Mouse (Mus musculus) forebrain, embryonic 15.5 days (tissue): ENCODE data around the gene Zbtb9. TPM values are rescaled to one million over a fixed set of nuclear protein-coding genes. Genes with fewer than 3 reads are reported as not detected.
"Not testable (repeated sequence)": the region's sequence is repeated elsewhere in the genome, so short reads cannot be mapped to it uniquely, and the experiment has no call there.

Experiments used
- ATAC-seq: fragments of 200-750 bp; cut with Nextera tagmentation; replicated peaks from 2 replicates; pipeline ENCODE4 v1.8.0; 2017; ENCODE audit warnings: mild to moderate bottlenecking, moderate TSS enrichment, moderate library complexity
- H3K27ac ChIP-seq: fragments of 300-500 bp; sonication (generic); replicated peaks from 2 replicates; pipeline ENCODE4 v1.5.1; 2015; ENCODE audit warnings: mild to moderate bottlenecking, inconsistent platforms
- H3K27me3 ChIP-seq: fragments of 300-500 bp; sonication (generic); 2 replicates; pipeline ENCODE4 v1.6.1; 2015; ENCODE audit warnings: inconsistent platforms
- H3K36me3 ChIP-seq: fragments of 300-500 bp; sonication (generic); 2 replicates; pipeline ENCODE4 v1.6.1; 2015; ENCODE audit warnings: mild to moderate bottlenecking, inconsistent platforms
- H3K4me1 ChIP-seq: fragments of 300-500 bp; sonication (generic); 2 replicates; pipeline ENCODE4 v1.6.1; 2015; ENCODE audit warnings: inconsistent platforms
- H3K4me2 ChIP-seq: fragments of 300-500 bp; sonication (generic); replicated peaks from 2 replicates; pipeline ENCODE4 v1.6.1; 2015; ENCODE audit warnings: mild to moderate bottlenecking, inconsistent platforms
- H3K4me3 ChIP-seq: fragments of 300-500 bp; sonication (generic); 2 replicates; pipeline ENCODE4 v1.5.1; 2015; ENCODE audit warnings: mild to moderate bottlenecking, inconsistent platforms
- H3K9ac ChIP-seq: fragments of 300-500 bp; sonication (generic); replicated peaks from 2 replicates; pipeline ENCODE4 v1.6.1; 2015; ENCODE audit warnings: mild to moderate bottlenecking, inconsistent platforms
- H3K9me3 ChIP-seq: fragments of 300-500 bp; sonication (generic); 2 replicates; pipeline ENCODE4 v1.6.1; 2016; ENCODE audit warnings: inconsistent platforms
- WGBS: fragments of 180-500 bp; shearing (Covaris S2); methylation state at CpG from one replicate; pipeline ENCODE4 v1.1.7; 2015; ENCODE audit warnings: mixed read lengths; 5-methylcytosine and 5-hydroxymethylcytosine counted together
- polyA plus RNA-seq: library from polyadenylated mRNA; unstranded; fragments of >200 nt; fragmentation: Nextera tagmentation; extraction: Ambion mirVana; gene quantifications from 2 replicates; pipeline ENCODE4 v1.2.1, GENCODE M21; 2015

Zbtb9 gene
- polyA plus RNA-seq, 1 experiment from 2014 or later: 17.2 TPM

DNA sequence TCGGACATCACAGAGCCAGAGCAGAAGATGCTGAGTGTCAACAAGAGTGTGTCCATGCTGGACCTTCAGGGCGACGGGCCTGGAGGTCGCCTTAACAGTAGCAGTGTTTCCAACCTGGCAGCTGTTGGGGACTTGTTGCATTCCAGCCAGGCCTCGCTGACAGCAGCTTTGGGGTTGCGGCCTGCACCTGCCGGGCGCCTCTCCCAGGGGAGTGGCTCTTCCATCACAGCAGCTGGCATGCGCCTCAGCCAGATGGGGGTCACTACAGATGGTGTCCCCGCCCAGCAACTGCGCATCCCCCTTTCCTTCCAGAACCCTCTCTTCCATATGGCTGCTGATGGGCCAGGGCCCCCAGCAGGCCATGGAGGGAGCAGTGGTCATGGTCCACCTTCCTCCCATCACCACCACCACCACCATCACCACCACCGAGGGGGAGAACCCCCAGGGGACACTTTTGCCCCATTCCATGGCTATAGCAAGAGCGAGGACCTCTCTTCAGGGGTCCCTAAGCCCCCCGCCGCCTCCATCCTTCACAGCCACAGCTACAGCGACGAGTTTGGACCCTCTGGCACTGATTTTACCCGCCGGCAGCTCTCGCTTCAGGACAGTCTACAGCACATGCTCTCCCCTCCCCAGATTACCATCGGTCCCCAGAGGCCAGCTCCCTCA, 11.3 kb upstream of the Zbtb9 start:
- Histone ChIP-seq H3K4me1 (no peaks in the 10 kb centered on the region), H3K9ac (no peak overlapping the region), H3K4me3 (no peak overlapping the region), H3K27me3 (no peaks in the 10 kb centered on the region), H3K4me2 (no peak overlapping the region), H3K9me3 (no peaks in the 10 kb centered on the region), H3K27ac (no peak overlapping the region), H3K36me3 (peaks cover 85% of the 10 kb centered on the region)
- WGBS: 93% methylated on average over 21 of the region's 21 CpGs
- ATAC-seq: no peak

DNA sequence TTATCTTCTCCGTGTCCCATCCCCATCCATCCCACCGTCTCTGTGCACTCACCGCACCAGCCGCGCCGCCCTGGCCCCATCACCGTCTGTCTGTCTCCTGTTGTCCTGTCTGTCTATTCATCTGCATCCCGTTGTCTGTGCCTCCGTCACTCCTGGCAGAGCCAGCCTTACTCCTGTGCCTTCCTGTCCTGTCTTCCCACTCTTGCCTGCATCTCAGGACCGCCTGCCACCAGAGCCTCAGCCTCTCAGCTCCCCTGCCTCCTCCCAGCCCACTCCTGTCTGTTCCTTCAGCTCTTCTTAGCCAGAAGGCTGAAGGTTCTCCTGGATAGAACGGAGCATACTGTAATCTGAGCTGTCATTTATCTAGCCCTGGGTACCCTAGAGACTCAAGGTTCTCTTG, 6.0 kb upstream of the Zbtb9 start:
- Histone ChIP-seq H3K36me3 (peaks cover 70% of the 10 kb centered on the region), H3K27me3 (no peaks in the 10 kb centered on the region), H3K27ac (no peak overlapping the region), H3K4me2 (no peak overlapping the region), H3K4me1 (peaks cover 12% of the 10 kb centered on the region), H3K9me3 (no peaks in the 10 kb centered on the region), H3K9ac (no peak overlapping the region), H3K4me3 (no peak overlapping the region)
- ATAC-seq: no peak
- 92% methylated on average over 11 of the region's 11 CpGs for WGBS

DNA sequence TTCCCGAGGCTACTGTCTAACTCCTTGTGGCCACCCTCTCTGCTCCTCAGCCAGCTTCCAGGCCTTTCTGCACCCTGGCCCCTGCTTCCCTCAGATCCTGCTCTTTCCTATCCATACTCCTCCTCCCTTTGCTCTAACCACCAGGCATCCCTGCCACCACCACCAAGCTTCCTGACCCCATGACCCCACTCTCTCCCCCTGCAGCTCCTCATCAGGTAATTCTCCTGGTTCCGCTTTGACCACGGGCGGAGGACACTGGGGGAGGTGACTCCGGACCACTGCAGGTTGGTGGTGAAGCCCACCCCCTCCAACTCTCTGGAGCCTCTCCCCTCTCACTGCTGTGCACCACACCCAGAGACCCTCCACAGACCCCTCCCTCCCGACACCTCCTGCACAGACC, 5.5 kb upstream of the Zbtb9 start:
- Histone ChIP-seq H3K4me2 (no peak overlapping the region), H3K9me3 (no peaks in the 10 kb centered on the region), H3K36me3 (peaks cover 65% of the 10 kb centered on the region), H3K9ac (no peak overlapping the region), H3K27ac (no peak overlapping the region), H3K4me3 (no peak overlapping the region), H3K4me1 (peaks cover 17% of the 10 kb centered on the region), H3K27me3 (no peaks in the 10 kb centered on the region)
- WGBS: 90% methylated on average over 6 of the region's 6 CpGs
- ATAC-seq: no peak

DNA sequence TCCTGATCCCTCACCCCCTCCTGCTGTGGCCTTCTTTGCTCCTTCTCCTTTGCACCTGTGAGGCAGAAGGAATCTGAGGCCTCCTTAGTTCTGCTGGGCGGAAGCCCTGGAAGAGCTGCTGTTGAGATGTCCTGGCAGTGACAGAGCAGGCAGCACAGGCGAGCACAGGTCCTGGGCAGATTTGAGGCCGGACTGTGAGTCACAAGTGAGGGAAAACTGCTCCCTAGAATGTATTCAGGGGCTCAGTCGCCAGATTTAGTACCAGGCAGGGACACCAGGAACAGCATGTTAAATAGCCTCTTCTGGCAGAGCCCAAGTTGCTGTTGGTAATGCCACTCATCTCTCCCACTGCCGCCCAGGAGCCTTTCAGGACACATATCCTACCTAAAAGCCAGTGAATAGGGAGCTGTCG, 4.8 kb upstream of the Zbtb9 start:
- Histone ChIP-seq H3K4me2 (no peak overlapping the region), H3K4me3 (no peak overlapping the region), H3K27me3 (no peaks in the 10 kb centered on the region), H3K9ac (no peak overlapping the region), H3K36me3 (peaks cover 59% of the 10 kb centered on the region), H3K9me3 (no peaks in the 10 kb centered on the region), H3K27ac (no peak overlapping the region), H3K4me1 (peaks cover 19% of the 10 kb centered on the region)
- 78% methylated on average over 6 of the region's 6 CpGs for WGBS
- ATAC-seq: no peak

DNA sequence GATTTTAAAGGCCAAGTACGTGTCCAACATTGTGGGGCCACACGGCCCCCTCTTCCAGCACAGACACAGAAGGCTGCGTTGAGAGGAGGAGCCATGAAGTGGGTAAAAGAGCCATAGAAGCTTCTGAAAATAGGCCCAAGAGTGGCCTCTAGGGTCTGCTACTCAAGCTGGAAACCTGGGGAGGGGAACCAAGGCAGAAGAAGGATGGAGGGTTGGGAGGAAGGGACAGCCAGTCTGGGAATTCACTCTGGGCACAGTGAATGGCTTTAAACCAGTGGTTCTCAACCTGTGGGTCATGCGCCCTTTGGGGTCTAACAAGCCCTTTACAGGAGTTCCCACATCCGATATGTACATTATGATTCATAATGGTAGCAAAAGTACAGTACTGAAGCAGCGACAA, 3.7 kb upstream of the Zbtb9 start:
- Histone ChIP-seq H3K4me1 (peaks cover 28% of the 10 kb centered on the region), H3K4me3 (no peak overlapping the region), H3K27ac (0 out of 2 replicates have a peak overlapping the region, but pooled peaks have one; percentile 18), H3K9me3 (no peaks in the 10 kb centered on the region), H3K36me3 (peaks cover 51% of the 10 kb centered on the region), H3K27me3 (no peaks in the 10 kb centered on the region), H3K4me2 (no peak overlapping the region), H3K9ac (no peak overlapping the region)
- WGBS: 85% methylated on average over 6 of the region's 6 CpGs
- no peak for ATAC-seq

DNA sequence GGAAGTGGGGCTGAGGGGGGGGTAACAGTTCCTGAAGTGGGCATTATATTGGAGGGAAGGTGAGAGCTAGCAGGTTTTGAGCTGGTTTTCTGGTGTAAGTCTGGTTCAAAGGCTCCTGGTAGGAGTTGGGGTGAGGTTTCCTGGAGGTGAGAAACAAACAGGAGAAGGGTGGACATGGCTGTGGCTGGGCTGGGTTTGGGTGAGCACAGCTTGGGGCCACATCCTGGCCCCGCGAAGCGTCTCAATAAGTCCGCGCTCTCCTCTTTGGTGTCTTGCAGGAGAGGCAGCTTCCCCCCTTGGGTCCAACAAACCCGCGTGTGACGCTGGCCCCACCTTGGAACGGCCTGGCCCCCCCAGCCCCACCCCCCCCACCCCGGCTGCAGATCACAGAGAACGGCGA, 2.7 kb upstream of the Zbtb9 start:
- Histone ChIP-seq H3K27me3 (no peaks in the 10 kb centered on the region), H3K9ac (no peak overlapping the region), H3K4me1 (peaks cover 37% of the 10 kb centered on the region), H3K36me3 (peaks cover 50% of the 10 kb centered on the region), H3K4me2 (no peak overlapping the region), H3K4me3 (no peak overlapping the region), H3K9me3 (no peaks in the 10 kb centered on the region), H3K27ac (no peak overlapping the region)
- ATAC-seq: no peak
- 78% methylated on average over 12 of the region's 12 CpGs for WGBS

DNA sequence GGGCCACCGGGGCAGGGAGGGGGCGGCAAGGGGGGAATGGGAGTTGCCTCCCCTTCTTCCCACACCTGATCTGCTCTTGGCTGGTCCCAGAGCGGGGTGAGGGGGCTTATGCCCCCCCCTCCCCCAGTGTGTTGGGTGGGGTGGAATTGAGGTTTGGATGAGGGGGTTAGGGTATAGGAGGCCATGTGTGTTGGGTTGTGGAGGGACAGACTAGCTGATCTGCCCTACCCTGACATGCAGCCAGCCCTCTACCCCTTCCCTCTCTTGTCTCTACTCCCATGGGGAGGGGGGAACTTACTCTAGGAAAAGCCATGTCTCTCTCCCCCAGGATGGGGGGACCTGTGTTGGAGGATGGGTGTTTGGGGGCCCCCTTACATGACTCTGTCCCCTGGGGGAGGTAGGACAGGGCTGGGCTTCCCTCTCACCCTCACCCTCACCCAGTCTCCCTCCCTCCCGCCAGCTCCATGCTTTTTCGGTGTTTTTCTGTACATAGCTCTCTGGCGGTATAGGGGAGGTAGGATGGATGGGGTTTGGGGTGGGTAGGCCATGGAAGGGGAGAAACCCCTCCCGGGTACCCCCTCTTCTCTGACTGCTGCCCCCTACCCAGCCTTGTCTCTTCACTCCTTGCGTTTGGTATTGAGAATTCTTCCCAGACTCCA, 1.6 kb upstream of the Zbtb9 start:
- H3K36me3 ChIP-seq: peaks cover 51% of the 10 kb centered on the region
- no peak overlapping the region for H3K4me3 ChIP-seq
- no peak for ATAC-seq
- H3K9ac ChIP-seq: no peak overlapping the region
- 50% methylated on average over 8 of the region's 8 CpGs for WGBS
- H3K9me3 ChIP-seq: no peaks in the 10 kb centered on the region
- H3K27me3 ChIP-seq: no peaks in the 10 kb centered on the region
- H3K4me2 ChIP-seq: no peak overlapping the region
- H3K27ac ChIP-seq: no peak overlapping the region
- H3K4me1 ChIP-seq: peaks cover 48% of the 10 kb centered on the region

DNA sequence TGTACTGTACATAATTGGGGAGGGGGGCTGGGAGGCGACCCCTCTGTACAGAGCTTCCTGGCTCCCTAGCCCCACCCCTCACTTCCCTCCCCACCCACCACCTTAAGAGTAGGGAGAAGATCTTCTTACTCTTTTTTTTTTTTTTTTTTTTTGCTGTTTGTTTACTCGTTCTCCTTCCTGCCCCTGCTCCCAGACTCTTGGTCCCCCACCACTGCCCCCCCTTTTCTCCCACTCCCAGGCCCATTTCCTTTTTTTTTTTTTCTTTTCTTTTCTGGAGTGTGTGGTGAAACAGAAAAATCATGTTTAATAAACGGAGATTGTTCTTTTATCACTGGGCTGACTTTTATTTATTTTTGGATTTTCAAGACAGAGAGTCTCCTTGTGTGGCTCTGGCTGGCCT, 860 bp upstream of the Zbtb9 start:
- Histone ChIP-seq H3K27me3 (no peaks in the 10 kb centered on the region), H3K36me3 (peaks cover 51% of the 10 kb centered on the region), H3K9ac (peak overlapping the region; percentile 75), H3K4me3 (peak overlapping the region; percentile 86), H3K9me3 (no peaks in the 10 kb centered on the region), H3K4me2 (peak overlapping the region; percentile 84), H3K4me1 (peaks cover 56% of the 10 kb centered on the region), H3K27ac (peak overlapping the region; percentile 74)
- WGBS: 9% methylated on average over 3 of the region's 3 CpGs
- ATAC-seq: no peak

DNA sequence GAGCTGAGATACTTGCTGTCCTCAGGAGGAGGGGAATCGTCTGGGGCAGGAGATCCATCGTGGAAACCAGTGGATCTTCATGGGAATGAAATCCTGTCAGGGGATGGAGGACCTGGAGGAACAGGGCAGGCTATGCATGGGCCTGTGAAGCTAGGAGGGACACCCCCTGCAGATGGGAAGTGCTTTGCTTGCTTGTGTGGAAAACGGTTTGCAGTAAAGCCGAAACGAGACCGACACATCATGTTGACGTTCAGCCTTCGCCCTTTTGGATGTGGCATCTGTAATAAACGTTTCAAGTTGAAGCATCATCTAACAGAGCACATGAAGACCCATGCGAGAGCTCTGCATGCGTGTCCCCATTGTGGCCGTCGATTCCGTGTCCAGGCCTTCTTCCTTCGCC, 1.6 kb downstream of the Zbtb9 start:
- H3K4me1 ChIP-seq: peaks cover 62% of the 10 kb centered on the region
- no peaks in the 10 kb centered on the region for H3K27me3 ChIP-seq
- 95% methylated on average over 15 of the region's 15 CpGs for WGBS
- H3K4me3 ChIP-seq: no peak overlapping the region
- peaks cover 54% of the 10 kb centered on the region for H3K36me3 ChIP-seq
- no peak overlapping the region for H3K27ac ChIP-seq
- H3K4me2 ChIP-seq: peak overlapping the region; percentile 84; the same call in 1 of the 2 replicates
- no peak for ATAC-seq
- H3K9me3 ChIP-seq: no peaks in the 10 kb centered on the region
- H3K9ac ChIP-seq: no peak overlapping the region

GRCm38 (mm10) chr17:26975415-26975814, 2.4 kb downstream of the Zbtb9 start:
- no peak overlapping the region for H3K27ac ChIP-seq
- no peaks in the 10 kb centered on the region for H3K27me3 ChIP-seq
- no peak overlapping the region for H3K4me2 ChIP-seq
- H3K36me3 ChIP-seq: peaks cover 51% of the 10 kb centered on the region
- H3K9ac ChIP-seq: no peak overlapping the region
- H3K4me1 ChIP-seq: peaks cover 62% of the 10 kb centered on the region
- H3K9me3 ChIP-seq: no peaks in the 10 kb centered on the region
- ATAC-seq: no peak
- H3K4me3 ChIP-seq: no peak overlapping the region

GRCm38 (mm10) chr17:26977354-26977753, 4.4 kb downstream of the Zbtb9 start:
- peaks cover 53% of the 10 kb centered on the region for H3K36me3 ChIP-seq

DNA sequence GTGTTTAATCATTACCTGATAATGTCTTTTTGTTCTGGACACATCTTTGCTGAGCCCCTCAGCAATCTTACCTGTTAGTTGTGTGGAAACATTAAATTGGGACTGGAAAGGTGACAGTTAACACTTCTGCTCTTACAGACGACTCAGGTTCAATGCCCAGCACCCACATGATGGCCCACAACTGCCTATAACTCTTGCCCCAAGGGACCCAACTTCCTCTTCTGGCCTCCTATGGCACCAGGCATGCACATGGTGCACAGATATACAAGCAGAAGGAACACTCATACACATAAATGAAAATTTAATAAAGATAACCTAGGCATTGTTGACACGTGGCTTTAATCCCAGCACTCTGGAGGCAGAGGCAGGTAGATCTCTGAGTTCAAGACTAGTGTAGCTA, 6.5 kb downstream of the Zbtb9 start:
- Histone ChIP-seq H3K27ac (no peak overlapping the region), H3K27me3 (no peaks in the 10 kb centered on the region), H3K4me3 (no peak overlapping the region), H3K36me3 (peaks cover 51% of the 10 kb centered on the region), H3K9ac (no peak overlapping the region), H3K9me3 (no peaks in the 10 kb centered on the region), H3K4me1 (peaks cover 33% of the 10 kb centered on the region), H3K4me2 (no peak overlapping the region)
- 78% methylated on average over 2 of the region's 2 CpGs for WGBS
- no peak for ATAC-seq

More at GRCm38 (mm10) chr17:26977354-26977753, 4.4 kb downstream of the Zbtb9 start:
- not testable (repeated sequence) for H3K27ac ChIP-seq, H3K9ac ChIP-seq, H3K27me3 ChIP-seq, H3K4me2 ChIP-seq, H3K9me3 ChIP-seq, H3K4me3 ChIP-seq, ATAC-seq
- 87% methylated on average over 6 of the region's 6 CpGs for WGBS
- H3K4me1 ChIP-seq: peaks cover 46% of the 10 kb centered on the region

DNA sequence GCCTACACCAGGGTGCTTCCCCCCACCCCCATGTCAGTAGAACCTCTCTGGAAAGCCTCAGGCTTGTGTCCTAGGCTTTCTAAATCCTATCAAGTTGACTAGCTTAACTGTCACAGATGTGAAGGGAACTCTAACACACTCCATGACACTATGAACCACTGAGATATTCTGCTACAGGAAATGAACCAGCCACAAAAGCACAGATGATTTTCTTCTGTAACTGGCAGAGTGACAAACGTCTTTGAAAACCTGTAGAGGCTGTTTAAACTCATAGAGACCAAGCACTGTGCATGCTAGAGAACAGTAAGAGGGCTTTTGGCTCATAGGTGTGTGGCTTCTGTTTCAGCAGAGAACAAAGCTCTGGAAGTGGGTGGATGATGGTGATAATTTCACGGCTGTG, 8.1 kb downstream of the Zbtb9 start:
- Histone ChIP-seq H3K36me3 (peaks cover 39% of the 10 kb centered on the region), H3K4me2 (no peak overlapping the region), H3K9me3 (no peaks in the 10 kb centered on the region), H3K4me3 (no peak overlapping the region), H3K4me1 (peaks cover 17% of the 10 kb centered on the region), H3K9ac (no peak overlapping the region), H3K27me3 (no peaks in the 10 kb centered on the region), H3K27ac (no peak overlapping the region)
- ATAC-seq: no peak
- 74% methylated on average over 2 of the region's 2 CpGs for WGBS
